Mouse (Mus musculus): ENCODE results near the gene Ednra.

Ednra gene

GRCm38 (mm10) chr8:77640093-77640839, 84.0 kb downstream of the Ednra start:
- no peak for DNase-seq (ENCODE audit: low spot score in 2 of 2)

GRCm38 (mm10) chr8:77637593-77637992, 86.7 kb downstream of the Ednra start:
- no peak for DNase-seq (ENCODE audit: low spot score in 2 of 2)

- DNase-seq (ENCODE audit: low spot score in 2 of 2): no peak
Observed at GRCm38 (mm10) chr8:77634035-77634434, 90.2 kb downstream of the Ednra start.

- DNase-seq (ENCODE audit: low spot score in 2 of 2): no peak
Observed at GRCm38 (mm10) chr8:77633211-77633610, 91.1 kb downstream of the Ednra start.

- DNase-seq (ENCODE audit: low spot score in 2 of 2): no peak
Observed at GRCm38 (mm10) chr8:77630691-77631090, 93.6 kb downstream of the Ednra start.

GRCm38 (mm10) chr8:77629858-77630537, 94.3 kb downstream of the Ednra start:
- DNase-seq (ENCODE audit: low spot score in 2 of 2): peak; percentile 86 to 91

- no peak for DNase-seq (ENCODE audit: low spot score in 2 of 2)
Observed at GRCm38 (mm10) chr8:77623677-77624209, 100.5 kb downstream of the Ednra start.

GRCm38 (mm10) chr8:77617916-77618315, 106.3 kb downstream of the Ednra start:
- DNase-seq (ENCODE audit: low spot score in 2 of 2): no peak
